Mouse (Mus musculus) brain, embryonic 18.5 days (tissue): ENCODE results near the gene Mrps16.
A peak's percentile ranks its signal among the peaks of the same experiment; 100 is the strongest.

Experiments used
- DNase-seq: peaks from one replicate; pipeline ENCODE4 v3.0.0-alpha.2; 2012; ENCODE audit warnings: low read depth, low spot score

Mrps16 gene

DNA sequence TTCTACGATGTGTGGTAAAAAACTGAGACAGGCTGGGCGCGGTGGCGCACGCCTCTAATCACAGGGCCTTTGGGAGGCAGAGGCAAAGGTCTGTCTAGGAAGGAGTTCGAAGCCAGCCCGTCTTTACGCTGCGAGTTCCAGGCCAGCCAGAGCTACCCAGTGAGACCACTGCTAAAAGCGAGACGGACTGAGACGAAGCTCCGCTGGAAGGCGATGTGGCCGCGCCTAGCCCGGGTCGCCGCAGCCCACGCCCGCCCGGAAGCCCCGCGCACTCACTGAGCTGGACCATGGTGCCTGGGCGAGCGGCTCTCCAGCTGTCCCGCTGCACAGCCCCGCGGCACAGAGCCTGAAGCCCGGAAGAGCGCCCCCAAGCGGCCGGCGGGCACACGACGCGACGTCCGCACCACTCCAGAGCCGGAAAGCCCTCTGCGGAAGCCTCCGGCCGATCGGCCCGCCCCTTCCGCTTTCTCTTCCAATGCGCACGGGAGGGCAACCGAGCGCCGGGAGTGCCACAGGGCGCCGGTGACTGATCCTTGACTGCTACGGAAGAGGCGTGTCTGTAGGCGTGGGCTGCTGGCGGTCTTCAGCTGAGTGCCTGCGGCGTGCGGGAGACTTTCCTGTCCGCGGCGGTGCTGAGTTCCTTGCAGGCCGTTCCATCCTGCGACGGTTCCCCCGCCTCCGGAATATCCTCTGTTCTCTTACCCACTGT, at the start of gene Mrps16:
TSS of gene Mrps16 (minus strand) at position 430 of the 709 bp plus-strand sequence.
- DNase-seq, result peak; percentile 92

GRCm38 (mm10) chr14:20442252-20442651, 48.8 kb upstream of the Mrps16 start:
- no peak for DNase-seq

- no peak for DNase-seq
These were observed 43.5 kb upstream of the Mrps16 start for GRCm38 (mm10) chr14:20436976-20437375.

DNA sequence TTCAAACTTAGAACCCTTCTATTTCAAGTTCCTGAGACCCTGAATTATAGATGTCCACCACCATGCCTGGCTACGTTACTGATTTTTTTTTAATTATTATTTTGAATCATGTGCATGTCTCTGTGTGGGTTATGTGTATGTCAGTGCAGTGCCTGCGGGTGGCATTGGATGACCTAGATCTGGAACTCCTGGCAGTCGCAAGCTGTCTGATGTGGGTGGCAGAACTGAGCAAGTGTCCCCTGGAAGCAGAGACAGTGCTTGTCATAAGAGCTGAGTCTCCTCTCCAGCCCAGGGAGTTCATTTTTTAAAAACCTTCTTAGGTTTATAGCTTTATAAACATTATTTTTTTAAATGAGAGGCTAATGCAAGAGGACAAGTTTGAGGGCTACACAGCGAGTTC, 39.0 kb upstream of the Mrps16 start:
- no peak for DNase-seq

DNA sequence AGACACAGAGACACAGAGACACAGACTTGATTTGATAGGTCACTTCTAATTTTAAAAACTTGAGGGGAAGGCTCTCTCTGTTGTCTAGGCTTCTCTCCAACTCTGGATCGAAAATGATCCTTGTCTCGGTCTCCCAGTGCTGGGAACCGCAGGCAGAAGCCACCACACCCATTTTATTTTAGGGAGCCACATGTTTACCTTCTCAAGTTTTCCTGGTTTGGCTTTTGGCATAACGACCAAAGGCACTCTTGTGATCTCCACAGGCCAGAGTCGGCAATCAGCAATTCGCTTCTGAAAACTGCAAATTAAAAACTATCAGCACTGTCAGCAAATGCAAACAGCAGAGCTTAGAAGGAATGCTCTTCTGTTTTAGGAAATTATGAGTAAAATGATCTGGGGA, 38.3 kb upstream of the Mrps16 start:
- no peak for DNase-seq

DNA sequence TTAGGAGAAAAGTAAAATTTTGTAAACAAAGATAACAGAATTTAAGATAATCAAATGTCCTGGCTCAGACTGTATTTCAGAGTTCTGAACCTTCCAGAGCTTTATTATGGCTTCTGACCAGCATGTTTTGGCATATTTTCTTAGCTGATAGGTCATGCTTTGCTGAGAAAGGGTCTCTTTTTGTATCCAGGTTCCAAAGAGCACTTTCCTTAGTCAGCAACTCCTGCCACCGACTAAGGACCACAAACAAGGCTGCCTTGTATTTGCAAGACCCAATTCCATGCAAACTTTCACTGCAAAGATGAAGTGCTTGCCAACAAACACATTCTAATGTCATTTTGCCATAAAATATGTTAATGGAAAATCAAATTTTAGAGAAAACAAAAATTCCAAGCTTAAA, 36.4 kb upstream of the Mrps16 start:
- no peak for DNase-seq

- no peak for DNase-seq
These were observed 35.2 kb upstream of the Mrps16 start for GRCm38 (mm10) chr14:20428593-20428992.

GRCm38 (mm10) chr14:20423046-20423445, 29.6 kb upstream of the Mrps16 start:
- DNase-seq, result no peak

- no peak for DNase-seq
These were observed 28.8 kb upstream of the Mrps16 start for GRCm38 (mm10) chr14:20422257-20422656.

- DNase-seq, result no peak
These were observed 6.6 kb upstream of the Mrps16 start for GRCm38 (mm10) chr14:20400071-20400470.

DNA sequence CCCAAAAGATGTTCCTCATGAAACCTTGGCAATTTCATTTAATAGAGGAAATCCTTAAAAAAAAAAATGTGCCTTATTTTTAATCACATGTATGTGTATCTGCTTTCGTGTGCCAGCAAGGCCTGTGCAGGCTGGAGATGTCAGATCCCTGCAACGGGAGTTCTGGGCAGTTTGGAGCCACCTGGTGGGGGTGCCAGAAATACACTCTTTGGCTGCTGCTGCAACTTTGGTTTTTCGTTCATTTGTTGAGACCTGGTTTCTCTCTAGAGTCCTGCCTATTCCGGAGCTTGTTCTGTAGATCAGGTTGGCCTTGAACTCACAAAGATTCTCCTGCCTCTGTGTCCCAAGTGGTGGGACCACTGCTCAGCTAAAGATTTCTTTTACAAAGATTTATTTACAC, 5.4 kb upstream of the Mrps16 start:
- no peak for DNase-seq

- no peak for DNase-seq
These were observed 3.8 kb upstream of the Mrps16 start for GRCm38 (mm10) chr14:20397220-20397619.

DNA sequence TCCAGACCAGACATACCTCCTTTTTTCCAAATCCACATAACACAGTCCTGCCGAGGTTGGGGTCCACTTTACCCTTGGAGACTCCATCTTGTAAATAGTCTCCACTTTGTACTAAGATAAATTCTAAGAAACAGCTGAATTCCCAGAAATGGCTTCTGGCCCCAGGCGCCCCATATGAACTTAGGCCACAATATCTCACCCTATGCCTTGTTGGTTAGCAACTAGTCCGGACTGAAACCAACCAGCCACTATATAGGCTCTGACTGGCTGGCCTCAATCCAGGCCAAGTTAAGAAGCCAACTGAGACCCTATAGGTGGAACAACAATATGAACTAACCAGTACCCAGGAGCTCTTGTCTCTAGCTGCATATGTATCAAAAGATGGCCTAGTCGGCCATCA, 1.1 kb downstream of the Mrps16 start:
- no peak for DNase-seq

DNA sequence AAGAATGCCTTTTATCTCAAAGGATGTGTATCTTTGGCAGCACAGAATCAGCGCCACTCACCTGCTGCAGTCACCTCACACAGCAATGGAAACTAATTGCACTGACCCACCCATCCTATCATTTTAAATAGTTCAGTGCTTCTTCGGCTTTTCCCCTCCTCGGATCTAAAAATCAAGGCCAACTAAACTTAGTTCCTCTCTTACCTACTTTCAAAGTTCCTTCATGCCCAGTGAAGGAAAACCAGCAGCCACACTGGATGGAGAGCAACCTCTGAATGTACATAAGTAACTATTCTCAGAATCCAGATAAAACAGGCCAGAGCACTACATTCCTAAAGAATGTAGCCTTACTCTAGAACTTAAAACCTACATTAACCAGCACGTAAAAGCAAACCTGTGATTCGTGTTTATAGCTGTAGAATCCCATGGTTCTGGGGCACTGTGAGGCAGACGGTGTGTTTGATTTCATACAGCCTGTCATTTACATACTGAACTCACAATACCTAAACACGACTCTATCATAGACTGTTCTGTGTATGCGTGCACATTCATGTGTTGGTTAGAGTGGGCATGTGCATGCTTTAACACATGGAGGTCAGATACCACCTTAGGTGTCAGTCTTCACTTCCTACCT, 3.9 kb downstream of the Mrps16 start:
- DNase-seq, result no peak

GRCm38 (mm10) chr14:20388441-20389129, 4.8 kb downstream of the Mrps16 start, which contains the start of gene Dnajc9:
TSS of gene Dnajc9 (minus strand) at chr14:20388910.
- peak; percentile 74 for DNase-seq

GRCm38 (mm10) chr14:20379753-20380430, 13.5 kb downstream of the Mrps16 start:
- no peak for DNase-seq

GRCm38 (mm10) chr14:20379087-20379640, 14.3 kb downstream of the Mrps16 start:
- DNase-seq, result no peak

DNA sequence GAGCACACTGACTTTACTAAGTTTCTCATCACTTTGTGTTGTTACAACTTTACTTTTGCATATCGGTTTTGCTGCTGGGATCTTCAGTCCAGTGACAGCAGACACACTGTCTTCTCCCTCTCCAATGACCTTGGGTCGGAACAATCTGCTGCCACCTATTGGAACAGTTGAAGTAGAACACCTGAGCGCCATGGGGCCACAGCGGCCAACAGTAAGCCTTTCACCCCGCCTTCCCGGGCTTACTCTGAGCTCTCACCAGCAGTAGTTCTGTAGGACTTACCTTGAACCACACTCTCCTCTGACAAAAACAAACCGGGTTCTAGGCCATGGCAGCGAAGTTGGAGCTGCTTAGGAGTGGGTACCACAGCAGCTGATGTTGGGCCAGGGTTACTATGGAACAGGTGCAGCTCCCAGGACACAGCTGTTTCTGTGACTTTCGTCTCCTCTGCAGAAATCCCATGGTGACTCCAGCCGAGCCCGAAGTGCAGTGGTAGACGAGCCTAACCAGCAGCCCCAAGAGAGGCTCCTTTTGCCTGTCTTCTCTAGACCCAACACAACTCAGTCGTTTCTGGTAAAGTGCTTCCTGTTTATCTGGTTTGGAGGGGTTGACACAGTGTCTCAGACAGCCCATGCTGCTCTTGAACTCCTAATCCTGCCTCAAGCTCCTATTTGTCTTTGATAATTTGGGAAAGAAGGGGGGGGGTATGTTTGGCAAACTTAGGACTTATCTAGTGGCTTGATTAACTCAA, 14.9 kb downstream of the Mrps16 start:
- DNase-seq, result no peak

GRCm38 (mm10) chr14:20377112-20377521, 16.3 kb downstream of the Mrps16 start:
- DNase-seq, result no peak

- DNase-seq, result no peak
These were observed 21.6 kb downstream of the Mrps16 start for GRCm38 (mm10) chr14:20371854-20372253.

DNA sequence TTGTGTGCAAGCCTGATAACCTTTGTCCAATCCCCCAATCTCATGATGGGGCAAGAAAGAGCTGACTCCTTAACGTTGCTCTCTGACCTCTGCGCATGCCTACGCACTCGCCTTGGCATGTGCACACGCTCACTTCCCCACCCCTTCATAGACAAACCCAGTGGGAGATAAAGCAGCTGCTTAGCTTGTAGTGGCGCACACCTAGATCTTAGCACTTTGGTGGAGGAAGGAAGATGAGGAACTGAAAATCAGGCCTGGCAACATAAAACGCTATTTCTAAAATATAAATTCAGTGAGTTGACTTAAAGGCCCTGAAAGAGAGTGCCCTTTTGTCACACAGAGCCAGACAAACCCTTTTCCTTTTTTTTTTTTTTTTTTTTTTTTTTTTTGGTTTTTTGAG, 22.6 kb downstream of the Mrps16 start:
- no peak for DNase-seq
